Mouse (Mus musculus): ENCODE measurements around the gene Cdc14a.

- TF ChIP-seq GATA1 (IDR thresholded peaks at IDR 0.05; ENCODE audit: borderline replicate concordance, low read length) (no peak), CTCF (IDR thresholded peaks at IDR 0.05; ENCODE audit: low read depth, low read length) (no peak), POLR2AphosphoS5 (IDR thresholded peaks at IDR 0.05; ENCODE audit: insufficient replicate concordance, low read depth, low read length) (no peak), TAL1 (conservative IDR thresholded peaks at IDR 0.05; ENCODE audit: low read depth, low read length) (no peak), GATA2 (IDR thresholded peaks at IDR 0.05; ENCODE audit: borderline replicate concordance, low read depth, low read length) (no peak)
These were observed 18.3 kb downstream of the Cdc14a start for GRCm38 (mm10) chr3:116405516-116405915.

All from G1E (cell line).